Mouse (Mus musculus) G1E (cell line): ENCODE measurements around the gene Prpsap1.

Experiments used
- CTCF ChIP-seq: IDR thresholded peaks from 2 replicates; pipeline ENCODE4 v1.5.1; 2012; ENCODE audit warnings: low read depth, low read length, inconsistent platforms, mixed read lengths
- GATA1 ChIP-seq: IDR thresholded peaks from 2 replicates; pipeline ENCODE4 v1.6.1; 2012; ENCODE audit warnings: borderline replicate concordance, low read length, inconsistent platforms, mixed read lengths
- POLR2AphosphoS5 ChIP-seq: IDR thresholded peaks from 2 replicates; pipeline ENCODE4 v1.6.1; 2012; ENCODE audit warnings: low read depth, low read length, inconsistent platforms; ENCODE audit not compliant: insufficient replicate concordance

DNA sequence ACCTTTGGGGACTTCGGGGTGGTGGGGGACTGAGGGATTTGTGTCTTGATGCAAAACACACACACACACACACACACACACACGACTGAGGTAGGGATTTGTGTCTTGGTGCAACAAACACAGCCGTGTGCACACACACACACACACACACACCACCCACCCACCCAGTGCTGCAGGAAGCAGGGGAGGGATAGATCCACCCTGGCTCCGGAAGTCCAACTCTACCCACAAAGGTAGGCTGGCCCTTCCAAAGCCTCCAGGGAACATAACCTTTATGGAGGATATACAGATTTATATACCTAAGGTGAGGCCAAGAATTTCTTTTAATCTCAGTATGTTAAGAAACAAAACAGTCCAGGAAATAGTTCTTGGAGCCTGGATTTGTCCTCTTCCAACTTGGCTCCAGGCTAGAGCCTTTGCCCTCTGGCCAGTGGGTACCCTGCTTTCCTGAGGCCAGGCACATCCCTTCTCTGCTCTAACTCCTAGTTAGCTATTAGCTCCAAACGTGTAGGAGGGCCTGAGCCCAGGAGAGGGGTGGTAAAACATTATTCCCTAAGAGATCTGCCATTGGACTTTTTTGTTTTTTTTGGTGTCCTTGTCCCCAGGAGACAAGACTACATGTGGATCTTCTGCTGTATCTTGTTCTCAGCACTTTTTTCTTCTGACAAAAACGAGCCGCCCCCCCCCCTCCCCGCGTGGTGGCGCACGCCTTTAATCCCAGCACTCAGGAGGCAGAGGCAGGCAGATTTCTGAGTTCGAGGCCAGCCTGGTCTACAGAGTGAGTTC, 58.8 kb downstream of the Prpsap1 start:
- TF ChIP-seq CTCF (no peak), GATA1 (no peak), POLR2AphosphoS5 (no peak)
